Mouse (Mus musculus): Measurements from ENCODE around the gene Zfp1. TPM values are rescaled to one million over a fixed set of nuclear protein-coding genes. Genes with fewer than 3 reads are reported as not detected.

Gene Zfp1
- polyA plus RNA-seq, 1 experiment from 2014 or later = 17.5 TPM

DNA sequence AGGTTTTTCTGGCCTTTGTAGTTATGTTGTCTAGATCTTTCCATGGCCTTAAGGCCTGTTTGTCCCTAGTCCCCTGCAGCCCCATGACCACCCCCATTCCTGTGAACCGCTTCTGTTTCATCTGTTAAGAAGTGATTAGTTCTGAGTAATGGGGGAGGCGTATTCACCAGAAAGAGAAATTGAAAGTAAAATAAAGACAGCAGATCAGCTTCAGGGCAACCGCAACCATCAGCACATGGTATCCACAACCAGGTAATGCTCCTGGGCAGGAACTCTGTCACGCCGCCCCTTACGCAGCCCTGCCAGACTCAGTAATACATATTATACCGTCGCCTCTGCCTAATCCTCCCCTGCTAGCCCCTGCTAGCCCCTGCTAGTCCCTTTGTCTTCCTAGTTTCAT, 2.5 kb downstream of the Zfp1 start:
- H3K9me3 ChIP-seq (ENCODE audit: control insufficient read depth, low read length) = no peaks in the 10 kb centered on the region
- no peaks in the 10 kb centered on the region for H3K36me3 ChIP-seq (ENCODE audit: control insufficient read depth, insufficient read depth, low read length)
- H3K4me2 ChIP-seq (ENCODE audit: low read length) = no peak overlapping the region
- 94% methylated on average over 8 of the region's 8 CpGs for WGBS
- H3K27me3 ChIP-seq (ENCODE audit: control insufficient read depth, insufficient read depth, low read length) = no peaks in the 10 kb centered on the region
- H3K27ac ChIP-seq (replicated peaks in 1 of 2; ENCODE audit: control insufficient read depth in 1 of 2, insufficient read depth in 1 of 2, low read depth in 2 of 2, low read length in 2 of 2) = no peak overlapping the region
- H3K4me1 ChIP-seq (ENCODE audit: control insufficient read depth in 2 of 2, insufficient read depth in 2 of 2, low read length in 2 of 2) = peaks cover 5 to 13% of the 10 kb centered on the region in 2 experiments; a peak in 3 of 4 replicates
- no peak overlapping the region for H3K9ac ChIP-seq (ENCODE audit: low read length)
- no peak for ATAC-seq (ENCODE audit: insufficient number of reproducible peaks, insufficient read depth, low FRiP score, low read depth)
- no peak overlapping the region for H3K4me3 ChIP-seq (ENCODE audit: control insufficient read depth in 1 of 2, insufficient read depth in 1 of 2, low read depth in 1 of 2, low read length in 2 of 2)

DNA sequence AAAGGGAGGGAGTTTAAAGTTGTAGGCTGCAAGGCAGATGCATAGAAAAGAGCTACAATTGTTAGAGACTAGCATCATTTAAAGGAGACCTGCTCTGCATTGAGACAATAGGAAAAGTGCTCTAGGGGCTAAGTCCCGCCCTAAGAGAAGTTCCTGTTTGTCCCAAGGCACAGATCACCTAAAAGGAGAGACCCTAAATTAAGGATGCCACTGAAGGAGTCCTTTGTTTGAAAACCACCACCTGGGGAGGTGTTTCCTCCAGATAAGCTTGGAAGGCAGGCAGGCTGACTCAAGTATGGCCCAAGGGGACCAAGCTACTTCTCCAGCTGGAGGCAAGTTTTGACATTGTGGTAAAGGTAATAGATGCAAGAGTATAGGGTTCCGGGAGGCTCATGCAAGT, 5.6 kb downstream of the Zfp1 start:
- Histone ChIP-seq H3K4me2 (ENCODE audit: low read length) (no peak overlapping the region), H3K4me1 (ENCODE audit: control insufficient read depth in 2 of 2, insufficient read depth in 2 of 2, low read length in 2 of 2) (peaks cover 0 to 8% of the 10 kb centered on the region in 2 experiments; a peak in 1 of 4 replicates), H3K4me3 (ENCODE audit: control insufficient read depth in 1 of 2, insufficient read depth in 1 of 2, low read depth in 1 of 2, low read length in 2 of 2) (no peak overlapping the region), H3K9me3 (ENCODE audit: control insufficient read depth, low read length) (no peaks in the 10 kb centered on the region), H3K27ac (replicated peaks in 1 of 2; ENCODE audit: control insufficient read depth in 1 of 2, insufficient read depth in 1 of 2, low read depth in 2 of 2, low read length in 2 of 2) (no peak overlapping the region), H3K27me3 (ENCODE audit: control insufficient read depth, insufficient read depth, low read length) (no peaks in the 10 kb centered on the region), H3K36me3 (ENCODE audit: control insufficient read depth, insufficient read depth, low read length) (no peaks in the 10 kb centered on the region), H3K9ac (ENCODE audit: low read length) (no peak overlapping the region)
- WGBS = 71% methylated on average over 2 of the region's 2 CpGs
- ATAC-seq (ENCODE audit: insufficient number of reproducible peaks, insufficient read depth, low FRiP score, low read depth) = no peak

DNA sequence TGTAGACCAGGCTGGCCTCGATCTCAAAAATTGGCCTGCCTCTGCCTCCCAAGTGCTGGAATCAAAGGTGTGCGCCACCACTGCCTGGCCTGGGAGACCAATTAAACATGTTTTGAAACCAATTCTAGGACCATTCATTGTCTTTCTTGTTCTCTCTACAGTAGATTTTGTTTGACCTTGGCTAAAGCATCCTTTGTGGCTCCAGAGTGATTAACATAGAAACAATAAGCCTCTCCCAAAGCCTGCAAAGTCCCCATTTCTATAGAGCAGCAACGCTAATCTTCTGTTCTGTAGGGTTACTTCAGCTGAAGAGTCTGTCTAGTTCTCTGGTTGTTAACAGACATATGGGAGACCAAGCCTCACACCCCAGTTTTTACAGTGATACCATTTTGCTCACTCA, 7.5 kb downstream of the Zfp1 start:
- H3K27ac ChIP-seq (replicated peaks in 1 of 2; ENCODE audit: control insufficient read depth in 1 of 2, insufficient read depth in 1 of 2, low read depth in 2 of 2, low read length in 2 of 2) = no peak overlapping the region
- no peak for ATAC-seq (ENCODE audit: insufficient number of reproducible peaks, insufficient read depth, low FRiP score, low read depth)
- no peaks in the 10 kb centered on the region for H3K9me3 ChIP-seq (ENCODE audit: control insufficient read depth, low read length)
- H3K27me3 ChIP-seq (ENCODE audit: control insufficient read depth, insufficient read depth, low read length) = no peaks in the 10 kb centered on the region
- no peaks in the 10 kb centered on the region for H3K36me3 ChIP-seq (ENCODE audit: control insufficient read depth, insufficient read depth, low read length)
- no peak overlapping the region for H3K9ac ChIP-seq (ENCODE audit: low read length)
- H3K4me3 ChIP-seq (ENCODE audit: control insufficient read depth in 1 of 2, insufficient read depth in 1 of 2, low read depth in 1 of 2, low read length in 2 of 2) = no peak overlapping the region
- 0 out of 4 replicates have a peak, but pooled peaks cover 0 to 4% of the 10 kb centered on the region in 2 experiments for H3K4me1 ChIP-seq (ENCODE audit: control insufficient read depth in 2 of 2, insufficient read depth in 2 of 2, low read length in 2 of 2)
- 94% methylated on average over 3 of the region's 3 CpGs for WGBS
- no peak overlapping the region for H3K4me2 ChIP-seq (ENCODE audit: low read length)

DNA sequence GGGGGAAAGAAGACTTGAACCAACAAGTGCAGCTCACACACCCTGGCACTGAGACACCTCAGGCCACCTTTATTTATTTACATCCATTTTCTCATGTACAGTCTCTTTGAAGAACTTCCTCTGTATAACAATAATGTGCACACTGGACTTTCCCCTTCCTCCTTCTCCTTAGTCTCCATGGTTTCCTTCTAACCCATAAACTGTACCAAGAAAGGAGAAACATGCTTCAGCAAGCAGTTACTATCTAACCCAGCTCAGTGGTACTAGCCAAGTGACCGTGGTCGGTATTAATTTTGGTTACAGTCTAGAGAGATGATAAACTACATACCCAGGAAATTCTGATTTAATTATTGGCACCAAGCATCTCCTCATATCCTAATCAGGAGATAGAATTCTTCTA, 10.3 kb downstream of the Zfp1 start:
- Histone ChIP-seq H3K27me3 (ENCODE audit: control insufficient read depth, insufficient read depth, low read length) (no peaks in the 10 kb centered on the region), H3K27ac (replicated peaks in 1 of 2; ENCODE audit: control insufficient read depth in 1 of 2, insufficient read depth in 1 of 2, low read depth in 2 of 2, low read length in 2 of 2) (no peak overlapping the region), H3K4me1 (ENCODE audit: control insufficient read depth in 2 of 2, insufficient read depth in 2 of 2, low read length in 2 of 2) (peaks cover 2 to 5% of the 10 kb centered on the region in 2 experiments; a peak in 3 of 4 replicates), H3K4me3 (ENCODE audit: control insufficient read depth in 1 of 2, insufficient read depth in 1 of 2, low read depth in 1 of 2, low read length in 2 of 2) (no peak overlapping the region), H3K9me3 (ENCODE audit: control insufficient read depth, low read length) (no peaks in the 10 kb centered on the region), H3K9ac (ENCODE audit: low read length) (no peak overlapping the region), H3K36me3 (ENCODE audit: control insufficient read depth, insufficient read depth, low read length) (no peaks in the 10 kb centered on the region), H3K4me2 (ENCODE audit: low read length) (no peak overlapping the region)
- no peak for ATAC-seq (ENCODE audit: insufficient number of reproducible peaks, insufficient read depth, low FRiP score, low read depth)
- WGBS = 86% methylated on average over 2 of the region's 2 CpGs

DNA sequence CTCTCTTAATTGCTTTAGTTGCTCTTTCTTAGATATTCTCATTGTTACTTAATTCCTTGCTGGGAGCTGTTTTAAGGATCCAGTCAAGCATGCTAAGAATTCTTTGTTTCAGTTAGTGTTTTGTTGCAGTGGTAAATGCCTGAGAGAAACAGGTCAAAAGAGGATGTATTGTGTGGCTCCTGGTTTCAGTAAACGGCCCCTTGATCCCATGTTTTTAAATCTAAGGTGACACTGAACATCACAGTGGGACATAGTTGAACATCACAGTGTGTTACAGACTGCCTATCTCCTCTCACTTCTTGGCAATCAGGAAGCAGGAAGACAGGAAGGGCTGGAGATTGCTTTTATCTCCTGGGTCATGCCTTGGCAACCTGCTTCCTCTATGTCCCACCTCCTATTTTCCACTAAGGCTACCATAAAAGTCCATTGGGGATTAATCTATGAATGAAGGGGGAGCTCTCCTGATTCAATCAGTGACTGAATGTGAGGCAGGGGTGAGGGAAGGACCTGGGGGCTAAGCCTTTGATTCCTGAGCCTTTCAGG, 14.2 kb downstream of the Zfp1 start:
- H3K27ac ChIP-seq (replicated peaks in 1 of 2; ENCODE audit: control insufficient read depth in 1 of 2, insufficient read depth in 1 of 2, low read depth in 2 of 2, low read length in 2 of 2) = peak overlapping the region in 1 of 2 experiments; percentile 34; a peak in 2 of 4 replicates
- no peaks in the 10 kb centered on the region for H3K27me3 ChIP-seq (ENCODE audit: control insufficient read depth, insufficient read depth, low read length)
- H3K36me3 ChIP-seq (ENCODE audit: control insufficient read depth, insufficient read depth, low read length) = peaks cover 21% of the 10 kb centered on the region
- no peak for ATAC-seq (ENCODE audit: insufficient number of reproducible peaks, insufficient read depth, low FRiP score, low read depth)
- WGBS = 42% methylated on average over 1 of the region's 1 CpGs
- H3K9me3 ChIP-seq (ENCODE audit: control insufficient read depth, low read length) = no peaks in the 10 kb centered on the region
- no peak overlapping the region for H3K9ac ChIP-seq (ENCODE audit: low read length)
- no peak overlapping the region for H3K4me2 ChIP-seq (ENCODE audit: low read length)
- H3K4me3 ChIP-seq (ENCODE audit: control insufficient read depth in 1 of 2, insufficient read depth in 1 of 2, low read depth in 1 of 2, low read length in 2 of 2) = no peak overlapping the region
- peaks cover 2 to 9% of the 10 kb centered on the region in 2 experiments; a peak in 3 of 4 replicates for H3K4me1 ChIP-seq (ENCODE audit: control insufficient read depth in 2 of 2, insufficient read depth in 2 of 2, low read length in 2 of 2)

DNA sequence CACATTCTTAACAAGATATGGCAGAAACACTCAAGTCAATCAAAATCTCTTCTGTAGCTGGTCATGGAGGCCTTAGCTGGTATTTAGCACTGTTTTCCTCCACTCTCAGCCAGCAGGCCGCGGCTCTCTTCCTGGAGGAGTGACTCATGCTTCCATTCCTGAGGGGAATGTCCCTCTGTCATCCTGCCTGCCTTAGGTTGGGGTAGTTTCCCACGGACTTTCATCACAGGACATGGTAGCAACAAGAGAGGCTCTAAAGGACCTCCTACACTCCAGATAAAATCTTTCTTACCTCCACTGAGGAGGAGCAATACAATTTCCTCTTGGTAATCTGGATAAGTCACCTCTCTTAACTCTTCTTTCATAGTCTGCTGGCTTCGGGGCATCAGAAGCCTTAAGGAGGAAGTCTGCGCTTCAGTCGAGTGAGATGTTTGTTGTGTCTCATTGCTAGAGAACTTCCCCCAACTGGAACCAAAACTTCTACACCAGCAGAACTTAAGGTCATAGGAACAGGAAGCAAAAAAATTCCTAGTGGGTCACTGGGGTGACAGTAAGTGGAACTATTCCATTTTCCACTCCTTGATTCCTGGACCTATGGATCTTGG, 15.7 kb downstream of the Zfp1 start:
- H3K4me1 ChIP-seq (ENCODE audit: control insufficient read depth in 2 of 2, insufficient read depth in 2 of 2, low read length in 2 of 2) = peaks cover 2 to 9% of the 10 kb centered on the region in 2 experiments; a peak in 3 of 4 replicates
- H3K36me3 ChIP-seq (ENCODE audit: control insufficient read depth, insufficient read depth, low read length) = peaks cover 21% of the 10 kb centered on the region
- H3K27me3 ChIP-seq (ENCODE audit: control insufficient read depth, insufficient read depth, low read length) = no peaks in the 10 kb centered on the region
- H3K4me3 ChIP-seq (ENCODE audit: control insufficient read depth in 1 of 2, insufficient read depth in 1 of 2, low read depth in 1 of 2, low read length in 2 of 2) = no peak overlapping the region
- no peak overlapping the region for H3K4me2 ChIP-seq (ENCODE audit: low read length)
- no peaks in the 10 kb centered on the region for H3K9me3 ChIP-seq (ENCODE audit: control insufficient read depth, low read length)
- WGBS = 43% methylated on average over 6 of the region's 6 CpGs
- peak; percentile 48 for ATAC-seq (ENCODE audit: insufficient number of reproducible peaks, insufficient read depth, low FRiP score, low read depth)
- H3K27ac ChIP-seq (replicated peaks in 1 of 2; ENCODE audit: control insufficient read depth in 1 of 2, insufficient read depth in 1 of 2, low read depth in 2 of 2, low read length in 2 of 2) = peak overlapping the region; percentile 45 to 65; a peak in 3 of 4 replicates
- peak overlapping the region; percentile 21; the same call in 1 of the 2 replicates for H3K9ac ChIP-seq (ENCODE audit: low read length)

DNA sequence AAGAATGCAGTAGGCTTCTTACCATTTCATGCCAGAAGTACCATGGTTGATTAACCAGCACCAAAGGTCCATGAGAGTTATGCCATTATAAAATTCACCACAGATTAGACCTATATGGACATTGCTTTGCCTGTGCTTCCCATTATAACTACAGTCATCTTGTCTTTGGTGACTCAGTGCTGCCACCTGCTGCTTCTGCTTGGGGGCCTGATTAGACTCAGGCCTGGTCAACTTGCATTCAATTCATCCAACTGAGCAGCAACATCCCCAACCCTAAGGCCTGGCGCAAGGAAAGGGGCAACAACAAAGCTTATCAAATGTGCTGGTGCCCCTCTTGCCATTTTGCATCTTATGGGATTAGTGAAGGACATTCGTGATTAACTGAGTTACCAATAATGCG, 19.3 kb downstream of the Zfp1 start:
- no peak for ATAC-seq (ENCODE audit: insufficient number of reproducible peaks, insufficient read depth, low FRiP score, low read depth)
- Histone ChIP-seq H3K4me3 (ENCODE audit: control insufficient read depth in 1 of 2, insufficient read depth in 1 of 2, low read depth in 1 of 2, low read length in 2 of 2) (no peak overlapping the region), H3K9me3 (ENCODE audit: control insufficient read depth, low read length) (no peaks in the 10 kb centered on the region), H3K36me3 (ENCODE audit: control insufficient read depth, insufficient read depth, low read length) (peaks cover 27% of the 10 kb centered on the region), H3K9ac (ENCODE audit: low read length) (no peak overlapping the region), H3K27me3 (ENCODE audit: control insufficient read depth, insufficient read depth, low read length) (no peaks in the 10 kb centered on the region), H3K4me2 (ENCODE audit: low read length) (no peak overlapping the region), H3K4me1 (ENCODE audit: control insufficient read depth in 2 of 2, insufficient read depth in 2 of 2, low read length in 2 of 2) (peaks cover 2 to 9% of the 10 kb centered on the region in 2 experiments; a peak in 3 of 4 replicates), H3K27ac (replicated peaks in 1 of 2; ENCODE audit: control insufficient read depth in 1 of 2, insufficient read depth in 1 of 2, low read depth in 2 of 2, low read length in 2 of 2) (no peak overlapping the region)
- 87% methylated on average over 3 of the region's 3 CpGs for WGBS
